Mouse (Mus musculus): Measurements from ENCODE around the gene Relb.

Relb gene

GRCm38 (mm10) chr7:19615036-19615577, 14.1 kb downstream of the Relb start:
- POLR2A ChIA-PET: interaction anchor here in 3 of 4 experiments (0.5 to 4.9 kb wide), 8 partner anchors 9 to 40 kb away, joined by 3 to 20 read pairs (median 3); partner anchors contain the start of genes Clasrp (in 1 of the 3) and Relb (in 1 of the 3)

GRCm38 (mm10) chr7:19610969-19611368, 18.3 kb downstream of the Relb start:
- POLR2A ChIA-PET: interaction anchor here in 3 of 4 experiments (0.5 to 3.4 kb wide), 13 partner anchors 9 to 557 kb away, joined by 3 to 9 read pairs (median 3); partner anchors contain the start of genes Bcam (in 1 of the 3) and Relb (in 1 of the 3)
- CTCF ChIA-PET: interaction anchor here in 3 of 4 experiments (0.6 to 3.0 kb wide), 12 partner anchors 10 to 255 kb away, joined by 3 to 18 read pairs (median 4); partner anchors contain the start of gene Relb (in 1 of the 3)

More at GRCm38 (mm10) chr7:19615036-19615577, 14.1 kb downstream of the Relb start:
- CTCF ChIA-PET: interaction anchor here in 1 of 4 experiments (1.0 kb wide), 1 partner anchor 25 kb away, joined by 3 read pairs; no protein-coding TSS in a partner anchor

GRCm38 (mm10) chr7:19609641-19610332, 19.5 kb downstream of the Relb start:
- ChIA-PET POLR2A (interaction anchor here in 2 of 4 experiments (0.8 to 3.4 kb wide), 12 partner anchors 8 to 35 kb away, joined by 3 to 11 read pairs (median 6); partner anchors contain the start of gene Relb (in 1 of the 2)), CTCF (interaction anchor here (0.6 to 2.1 kb wide), 9 partner anchors 9 to 352 kb away, joined by 3 to 5 read pairs (median 3); partner anchors contain the start of gene Ckm (in 1 of the 4))

- ChIA-PET POLR2A (interaction anchor here (0.5 to 2.6 kb wide), 8 partner anchors 11 to 477 kb away, joined by 3 to 9 read pairs (median 5); no protein-coding TSS in a partner anchor), CTCF (interaction anchor here (0.5 to 3.4 kb wide), 9 partner anchors 12 to 202 kb away, joined by 3 to 18 read pairs (median 5); partner anchors contain the start of genes Ckm (in 2 of the 4) and Nectin2 (in 1 of the 4))
These were observed 21.9 kb downstream of the Relb start for GRCm38 (mm10) chr7:19607291-19607690.

GRCm38 (mm10) chr7:19604606-19605214, 24.5 kb downstream of the Relb start:
- ChIA-PET POLR2A (interaction anchor here (0.5 to 4.4 kb wide), 30 partner anchors 9 to 296 kb away, joined by 3 to 20 read pairs (median 3); partner anchors contain the start of genes Apoe (in 1 of the 4), Relb (in 1 of the 4) and Tomm40 (in 1 of the 4)), CTCF (interaction anchor here in 3 of 4 experiments (0.6 to 3.0 kb wide), 10 partner anchors 14 to 248 kb away, joined by 3 to 33 read pairs (median 4); no protein-coding TSS in a partner anchor)

GRCm38 (mm10) chr7:19603849-19604605, 25.2 kb downstream of the Relb start, which contains the start of gene Clasrp:
Clasrp (minus strand) TSS chr7:19604486.
- ChIA-PET POLR2A (interaction anchor here (0.5 to 4.4 kb wide), 34 partner anchors 9 to 296 kb away, joined by 3 to 20 read pairs (median 3); partner anchors contain the start of genes Apoe (in 1 of the 4), Relb (in 1 of the 4) and Tomm40 (in 1 of the 4)), CTCF (interaction anchor here in 3 of 4 experiments (0.6 to 3.0 kb wide), 12 partner anchors 14 to 259 kb away, joined by 3 to 33 read pairs (median 4); partner anchors contain the start of gene Ercc1 (in 1 of the 3))

GRCm38 (mm10) chr7:19603055-19603454, 26.2 kb downstream of the Relb start:
- ChIA-PET CTCF (interaction anchor here in 2 of 4 experiments (0.9 to 3.0 kb wide), 3 partner anchors 13 to 258 kb away, joined by 3 to 33 read pairs (median 13); partner anchors contain the start of gene Ercc1 (in 1 of the 2)), POLR2A (interaction anchor here in 2 of 4 experiments (0.6 to 4.4 kb wide), 15 partner anchors 8 to 95 kb away, joined by 3 to 20 read pairs (median 4); partner anchors contain the start of genes Relb (in 2 of the 2) and Apoe (in 1 of the 2))

- ChIA-PET CTCF (interaction anchor here (0.7 to 4.5 kb wide), 6 partner anchors 11 to 68 kb away, joined by 3 to 35 read pairs (median 8); no protein-coding TSS in a partner anchor), POLR2A (interaction anchor here in 3 of 4 experiments (0.5 to 4.4 kb wide), 13 partner anchors 8 to 132 kb away, joined by 3 to 20 read pairs (median 4); no protein-coding TSS in a partner anchor)
These were observed 28.7 kb downstream of the Relb start for GRCm38 (mm10) chr7:19600562-19600961.

- POLR2A ChIA-PET: interaction anchor here (0.6 to 2.1 kb wide), 11 partner anchors 9 to 590 kb away, joined by 3 to 9 read pairs (median 4); no protein-coding TSS in a partner anchor
- CTCF ChIA-PET: interaction anchor here in 2 of 4 experiments (0.6 to 1.2 kb wide), 4 partner anchors 18 to 155 kb away, joined by 3 to 4 read pairs (median 4); no protein-coding TSS in a partner anchor
These were observed 36.0 kb downstream of the Relb start for GRCm38 (mm10) chr7:19593061-19593730.

GRCm38 (mm10) chr7:19589917-19590316, 39.3 kb downstream of the Relb start:
- POLR2A ChIA-PET: interaction anchor here (0.6 to 3.6 kb wide), 47 partner anchors 8 to 185 kb away, joined by 3 to 33 read pairs (median 4); partner anchors contain the start of genes Clasrp (in 3 of the 4), Gemin7 (in 2 of the 4), Apoc1 (in 1 of the 4) and Bcam (in 1 of the 4)
- CTCF ChIA-PET: interaction anchor here (0.5 to 3.3 kb wide), 141 partner anchors 9 to 453 kb away, joined by 3 to 48 read pairs (median 5); partner anchors contain the start of genes Ckm (in 3 of the 4), Clasrp (in 3 of the 4), Clptm1 (in 3 of the 4) and Gemin7 (in 3 of the 4)

GRCm38 (mm10) chr7:19589207-19589606, 40.0 kb downstream of the Relb start:
- ChIA-PET POLR2A (interaction anchor here in 3 of 4 experiments (0.8 to 3.6 kb wide), 32 partner anchors 9 to 184 kb away, joined by 3 to 33 read pairs (median 4); partner anchors contain the start of genes Clasrp (in 2 of the 3), Gemin7 (in 2 of the 3), Apoe (in 1 of the 3) and Ppp1r37 (in 1 of the 3)), CTCF (interaction anchor here (0.5 to 3.3 kb wide), 104 partner anchors 10 to 598 kb away, joined by 3 to 48 read pairs (median 5); partner anchors contain the start of genes Ckm (in 3 of the 4), Clasrp (in 3 of the 4), Gemin7 (in 3 of the 4) and Nkpd1 (in 3 of the 4))

- CTCF ChIA-PET: interaction anchor here in 2 of 4 experiments (0.5 to 2.1 kb wide), 10 partner anchors 9 to 449 kb away, joined by 3 to 6 read pairs (median 3); partner anchors contain the start of genes Gemin7 (in 1 of the 2) and Nkpd1 (in 1 of the 2)
- POLR2A ChIA-PET: interaction anchor here in 3 of 4 experiments (0.5 to 2.3 kb wide), 15 partner anchors 8 to 278 kb away, joined by 3 to 8 read pairs (median 4); partner anchors contain the start of genes Clasrp (in 1 of the 3) and Relb (in 1 of the 3)
These were observed 43.0 kb downstream of the Relb start for GRCm38 (mm10) chr7:19586269-19586668.

GRCm38 (mm10) chr7:19580634-19581033, 48.6 kb downstream of the Relb start:
- CTCF ChIA-PET: interaction anchor here in 3 of 4 experiments (0.6 to 5.1 kb wide), 6 partner anchors 9 to 63 kb away, joined by 3 to 48 read pairs (median 10); partner anchors contain the start of gene Nkpd1 (in 1 of the 3)

GRCm38 (mm10) chr7:19579751-19580150, 49.5 kb downstream of the Relb start:
- POLR2A ChIA-PET: interaction anchor here in 3 of 4 experiments (0.6 to 4.5 kb wide), 30 partner anchors 10 to 180 kb away, joined by 3 to 33 read pairs (median 4); partner anchors contain the start of genes Clasrp (in 2 of the 3), Ppp1r37 (in 2 of the 3), Apoe (in 1 of the 3) and Clptm1 (in 1 of the 3)

More at GRCm38 (mm10) chr7:19580634-19581033, 48.6 kb downstream of the Relb start:
- POLR2A ChIA-PET: interaction anchor here in 3 of 4 experiments (0.8 to 4.5 kb wide), 16 partner anchors 9 to 152 kb away, joined by 3 to 33 read pairs (median 7); partner anchors contain the start of genes Apoe (in 1 of the 3), Clasrp (in 1 of the 3), Ppp1r37 (in 1 of the 3) and Relb (in 1 of the 3)

More at GRCm38 (mm10) chr7:19579751-19580150, 49.5 kb downstream of the Relb start:
- CTCF ChIA-PET: interaction anchor here (0.5 to 5.1 kb wide), 10 partner anchors 9 to 174 kb away, joined by 3 to 48 read pairs (median 6); partner anchors contain the start of gene Nkpd1 (in 1 of the 4)
